Mouse (Mus musculus) forebrain, embryonic 12.5 days (tissue): ENCODE measurements around the gene Renbp. TPM values are rescaled to one million over a fixed set of nuclear protein-coding genes. Genes with fewer than 3 reads are reported as not detected.

Source experiments
- ATAC-seq: fragments of 200-750 bp; cut with Nextera tagmentation; 2 replicates; pipeline ENCODE4 v1.8.0; 2017; ENCODE audit warnings: moderate TSS enrichment; ENCODE audit not compliant: low FRiP score
- H3K27ac ChIP-seq: fragments of 300-500 bp; sonication (generic); 2 replicates; pipeline ENCODE4 v1.5.1; 2016; ENCODE audit warnings: mild to moderate bottlenecking
- H3K27me3 ChIP-seq: fragments of 300-500 bp; sonication (generic); 2 replicates; pipeline ENCODE4 v1.6.1; 2016; ENCODE audit warnings: mild to moderate bottlenecking
- H3K36me3 ChIP-seq: fragments of 300-500 bp; sonication (generic); replicated peaks from 2 replicates; pipeline ENCODE4 v1.6.1; 2016; ENCODE audit warnings: mild to moderate bottlenecking
- H3K4me1 ChIP-seq: fragments of 300-500 bp; sonication (generic); 2 replicates; pipeline ENCODE4 v1.6.1; 2016
- H3K4me2 ChIP-seq: fragments of 300-500 bp; sonication (generic); 2 replicates; pipeline ENCODE4 v1.6.1; 2016; ENCODE audit warnings: mild to moderate bottlenecking, moderate library complexity
- H3K4me3 ChIP-seq: fragments of 300-500 bp; sonication (generic); replicated peaks from 2 replicates; pipeline ENCODE4 v1.5.1; 2016; ENCODE audit warnings: mild to moderate bottlenecking
- H3K9ac ChIP-seq: fragments of 300-500 bp; sonication (generic); 2 replicates; pipeline ENCODE4 v1.6.1; 2016; ENCODE audit warnings: mild to moderate bottlenecking
- H3K9me3 ChIP-seq: fragments of 300-500 bp; sonication (generic); 2 replicates; pipeline ENCODE4 v1.6.1; 2016
- WGBS: fragments of 180-500 bp; shearing (Covaris S2); methylation state at CpG from one replicate; pipeline ENCODE4 v1.1.7; 2016; 5-methylcytosine and 5-hydroxymethylcytosine counted together
- polyA plus RNA-seq: library from polyadenylated mRNA; unstranded; fragments of >200 nt; fragmentation: Nextera tagmentation; extraction: Ambion mirVana; gene quantifications from 2 replicates; pipeline ENCODE4 v1.2.1, GENCODE M21; 2016

Gene Renbp
- polyA plus RNA-seq, 1 experiment from 2014 or later, result 11.7 TPM

GRCm38 (mm10) chrX:73916945-73917344 lies 13.7 kb downstream of the Renbp start:
- 72% methylated on average over 8 of the region's 8 CpGs for WGBS
- no peaks in the 10 kb centered on the region for H3K27me3 ChIP-seq
- no peak for ATAC-seq

DNA sequence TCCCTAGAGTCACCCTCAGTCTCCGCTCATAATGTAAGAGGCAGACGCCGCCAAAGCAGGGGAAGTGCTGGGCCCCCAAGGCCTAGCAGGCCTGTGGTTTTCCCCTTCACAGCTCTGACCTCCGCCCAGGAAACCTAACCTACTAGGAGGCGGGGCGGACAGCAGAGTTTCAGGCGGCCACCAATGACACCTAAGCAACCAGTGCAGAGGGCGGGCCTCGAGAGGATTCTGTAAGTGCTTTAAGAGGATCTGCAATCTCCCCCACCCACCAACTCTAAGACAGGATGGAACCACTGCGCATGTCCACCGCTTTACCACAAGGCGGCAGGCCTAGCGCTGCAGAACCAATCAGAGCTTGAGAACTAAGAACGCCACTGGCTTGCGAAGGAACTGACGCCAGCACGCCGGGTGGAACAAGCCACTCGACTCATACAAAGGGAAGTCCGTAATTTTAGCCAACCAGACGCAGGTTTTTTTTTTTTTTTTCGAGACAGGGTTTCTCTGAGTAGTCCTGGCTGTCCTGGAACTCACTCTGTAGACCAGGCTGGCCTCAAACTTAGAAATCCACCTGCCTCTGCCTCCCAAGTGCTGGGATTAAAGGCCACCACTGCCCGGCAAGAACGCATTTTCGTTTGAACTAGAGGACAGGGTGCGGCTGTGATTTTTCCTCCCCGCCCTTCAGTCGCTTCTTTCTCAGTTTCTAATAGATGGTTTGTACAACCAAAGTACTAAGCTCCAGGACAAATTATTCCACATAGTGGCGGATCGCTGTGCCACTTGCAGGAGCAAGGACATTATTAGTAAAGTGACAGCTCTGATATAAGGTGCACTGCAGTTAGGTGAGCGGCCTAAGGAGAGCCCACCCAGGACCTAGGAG lies 15.6 kb downstream of the Renbp start:
- H3K4me2 ChIP-seq, result peak overlapping the region; percentile 43
- H3K27me3 ChIP-seq, result no peaks in the 10 kb centered on the region; the same call in 1 of the 2 replicates
- no peaks in the 10 kb centered on the region for H3K9me3 ChIP-seq
- WGBS, result 31% methylated on average over 31 of the region's 31 CpGs
- H3K27ac ChIP-seq, result peak overlapping the region; percentile 75
- no peaks in the 10 kb centered on the region for H3K4me1 ChIP-seq
- no peak overlapping the region for H3K9ac ChIP-seq
- peak; percentile 95 for ATAC-seq
- peak overlapping the region; percentile 20 for H3K4me3 ChIP-seq
- H3K36me3 ChIP-seq, result peaks cover 23% of the 10 kb centered on the region

More at GRCm38 (mm10) chrX:73916945-73917344, 13.7 kb downstream of the Renbp start:
- peaks cover 23% of the 10 kb centered on the region for H3K36me3 ChIP-seq
- no peak overlapping the region for H3K9ac ChIP-seq
- no peak overlapping the region for H3K27ac ChIP-seq
- no peak overlapping the region for H3K4me2 ChIP-seq
- peaks cover 7% of the 10 kb centered on the region; the same call in 1 of the 2 replicates for H3K4me1 ChIP-seq
- no peak overlapping the region for H3K4me3 ChIP-seq
- H3K9me3 ChIP-seq, result no peaks in the 10 kb centered on the region

- H3K9me3 ChIP-seq, result no peaks in the 10 kb centered on the region
- H3K9ac ChIP-seq, result no peak overlapping the region
- no peak for ATAC-seq
- H3K4me3 ChIP-seq, result no peak overlapping the region
- WGBS, result 82% methylated on average over 2 of the region's 2 CpGs
- no peaks in the 10 kb centered on the region; the same call in 1 of the 2 replicates for H3K27me3 ChIP-seq
- H3K27ac ChIP-seq, result no peak overlapping the region
- no peaks in the 10 kb centered on the region for H3K4me1 ChIP-seq
- no peaks in the 10 kb centered on the region for H3K36me3 ChIP-seq
- no peak overlapping the region for H3K4me2 ChIP-seq
Observed at GRCm38 (mm10) chrX:73911588-73911987, 19.1 kb downstream of the Renbp start.

- H3K4me3 ChIP-seq, result no peak overlapping the region; the same call in 1 of the 2 replicates
- H3K36me3 ChIP-seq, result no peaks in the 10 kb centered on the region
- H3K9ac ChIP-seq, result no peak overlapping the region
- ATAC-seq, result no peak
- no peaks in the 10 kb centered on the region; the same call in 1 of the 2 replicates for H3K27me3 ChIP-seq
- WGBS, result 25% methylated on average over 17 of the region's 26 CpGs
- no peaks in the 10 kb centered on the region for H3K9me3 ChIP-seq
- H3K4me1 ChIP-seq, result no peaks in the 10 kb centered on the region
- no peak overlapping the region for H3K27ac ChIP-seq
- peak overlapping the region; percentile 43 for H3K4me2 ChIP-seq
Observed at GRCm38 (mm10) chrX:73911156-73911555, 19.5 kb downstream of the Renbp start.

DNA sequence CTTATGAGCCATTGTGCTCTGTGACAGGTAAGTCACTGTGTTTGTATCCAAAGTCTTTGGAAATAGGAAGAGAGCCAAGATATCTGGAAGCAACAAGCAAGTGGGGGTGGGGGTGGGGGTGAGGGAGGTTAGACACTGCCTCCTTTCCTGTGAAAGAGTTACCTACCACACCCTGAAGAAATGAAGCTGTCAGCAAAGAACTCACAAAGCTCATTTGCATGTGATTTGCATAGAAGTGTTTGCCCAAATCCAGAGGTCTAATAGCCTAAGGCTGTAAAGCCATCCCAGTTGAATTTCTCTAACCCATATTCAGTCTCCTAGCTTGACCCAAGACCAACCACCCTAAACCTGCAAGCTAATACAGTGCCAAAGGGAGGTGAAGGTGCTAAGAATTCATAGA lies 20.2 kb downstream of the Renbp start:
- no peaks in the 10 kb centered on the region for H3K4me1 ChIP-seq
- no peaks in the 10 kb centered on the region for H3K36me3 ChIP-seq
- no peak for ATAC-seq
- no peaks in the 10 kb centered on the region; the same call in 1 of the 2 replicates for H3K27me3 ChIP-seq
- no peak overlapping the region for H3K27ac ChIP-seq
- no peaks in the 10 kb centered on the region for H3K9me3 ChIP-seq
- H3K4me2 ChIP-seq, result no peak overlapping the region
- H3K9ac ChIP-seq, result no peak overlapping the region
- H3K4me3 ChIP-seq, result no peak overlapping the region

DNA sequence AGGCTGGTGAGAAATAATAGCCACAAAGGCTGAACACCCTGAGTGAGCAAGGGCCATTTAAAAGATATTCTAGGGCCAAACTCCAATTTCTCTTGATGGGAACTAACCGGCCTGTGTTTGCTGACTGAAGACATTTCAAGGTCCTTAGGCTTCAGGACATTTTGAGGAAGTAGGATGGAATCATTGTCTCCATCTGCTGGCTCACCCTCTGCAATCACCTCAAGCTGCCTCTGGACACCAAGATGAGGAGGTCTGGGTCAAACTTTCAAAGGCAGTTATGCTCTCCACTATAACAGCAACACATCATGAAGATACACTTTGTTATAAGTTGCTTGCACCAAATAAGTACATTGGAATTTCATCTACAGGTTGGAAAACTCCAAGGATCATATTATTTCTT lies 20.6 kb downstream of the Renbp start:
- Histone ChIP-seq H3K4me2 (no peak overlapping the region), H3K4me3 (no peak overlapping the region), H3K9me3 (no peaks in the 10 kb centered on the region), H3K36me3 (no peaks in the 10 kb centered on the region), H3K27ac (no peak overlapping the region), H3K4me1 (no peaks in the 10 kb centered on the region), H3K27me3 (no peaks in the 10 kb centered on the region; the same call in 1 of the 2 replicates), H3K9ac (no peak overlapping the region)
- no peak for ATAC-seq
- WGBS, result 88% methylated on average over 1 of the region's 1 CpGs

GRCm38 (mm10) chrX:73897959-73898358 lies 32.7 kb downstream of the Renbp start:
- WGBS, result 73% methylated on average over 3 of the region's 3 CpGs
- no peak for ATAC-seq
- Histone ChIP-seq H3K9ac (no peak overlapping the region), H3K27me3 (no peaks in the 10 kb centered on the region), H3K36me3 (no peaks in the 10 kb centered on the region), H3K4me2 (no peak overlapping the region), H3K4me3 (no peak overlapping the region), H3K27ac (no peak overlapping the region), H3K4me1 (no peaks in the 10 kb centered on the region), H3K9me3 (no peaks in the 10 kb centered on the region)

GRCm38 (mm10) chrX:73895719-73896118 lies 34.9 kb downstream of the Renbp start, which contains the start of gene L1cam:
Gene L1cam, minus strand, starts transcription at chrX:73896105.
- Histone ChIP-seq H3K9me3 (no peaks in the 10 kb centered on the region), H3K4me1 (no peaks in the 10 kb centered on the region), H3K27ac (no peak within 1 kb of the TSS), H3K4me3 (no peak within 1 kb of the TSS), H3K36me3 (no peaks in the 10 kb centered on the region), H3K4me2 (no peak within 1 kb of the TSS), H3K27me3 (no peaks in the 10 kb centered on the region), H3K9ac (no peak within 1 kb of the TSS)
- 14% methylated on average over 2 of the region's 2 CpGs for WGBS
- 0 out of 2 replicates have a peak, but pooled peaks have one; percentile 49 for ATAC-seq

GRCm38 (mm10) chrX:73892833-73893232 lies 37.8 kb downstream of the Renbp start:
- H3K4me3 ChIP-seq, result no peak overlapping the region
- no peaks in the 10 kb centered on the region for H3K4me1 ChIP-seq

GRCm38 (mm10) chrX:73891551-73892152 lies 39.0 kb downstream of the Renbp start, which contains the start of gene Avpr2:
Gene Avpr2, plus strand, starts transcription at chrX:73892102.
- 75% methylated on average over 6 of the region's 6 CpGs for WGBS

More at GRCm38 (mm10) chrX:73892833-73893232, 37.8 kb downstream of the Renbp start:
- no peak overlapping the region for H3K27ac ChIP-seq
- no peak for ATAC-seq
- H3K9me3 ChIP-seq, result no peaks in the 10 kb centered on the region
- H3K27me3 ChIP-seq, result no peaks in the 10 kb centered on the region
- no peak overlapping the region for H3K9ac ChIP-seq
- H3K36me3 ChIP-seq, result no peaks in the 10 kb centered on the region
- H3K4me2 ChIP-seq, result no peak overlapping the region
- 91% methylated on average over 13 of the region's 14 CpGs for WGBS

GRCm38 (mm10) chrX:73881463-73881862 lies 49.2 kb downstream of the Renbp start:
- ATAC-seq, result peak; percentile 40; the same call in 1 of the 2 replicates
- no peak overlapping the region for H3K4me3 ChIP-seq
- no peak overlapping the region for H3K27ac ChIP-seq
- no peaks in the 10 kb centered on the region for H3K9me3 ChIP-seq
- H3K4me2 ChIP-seq, result peak overlapping the region; percentile 63; the same call in 1 of the 2 replicates
- WGBS, result 19% methylated on average over 6 of the region's 6 CpGs
- no peak overlapping the region for H3K9ac ChIP-seq
- no peaks in the 10 kb centered on the region for H3K36me3 ChIP-seq
- H3K4me1 ChIP-seq, result no peaks in the 10 kb centered on the region
- peaks cover 18% of the 10 kb centered on the region; the same call in 1 of the 2 replicates for H3K27me3 ChIP-seq

More at GRCm38 (mm10) chrX:73891551-73892152, 39.0 kb downstream of the Renbp start, which contains the start of gene Avpr2:
- Histone ChIP-seq H3K36me3 (no peaks in the 10 kb centered on the region), H3K9ac (no peak within 1 kb of the TSS), H3K27ac (no peak within 1 kb of the TSS), H3K4me1 (no peaks in the 10 kb centered on the region), H3K27me3 (no peaks in the 10 kb centered on the region), H3K9me3 (no peaks in the 10 kb centered on the region), H3K4me3 (no peak within 1 kb of the TSS), H3K4me2 (no peak within 1 kb of the TSS)
- ATAC-seq, result no peak

DNA sequence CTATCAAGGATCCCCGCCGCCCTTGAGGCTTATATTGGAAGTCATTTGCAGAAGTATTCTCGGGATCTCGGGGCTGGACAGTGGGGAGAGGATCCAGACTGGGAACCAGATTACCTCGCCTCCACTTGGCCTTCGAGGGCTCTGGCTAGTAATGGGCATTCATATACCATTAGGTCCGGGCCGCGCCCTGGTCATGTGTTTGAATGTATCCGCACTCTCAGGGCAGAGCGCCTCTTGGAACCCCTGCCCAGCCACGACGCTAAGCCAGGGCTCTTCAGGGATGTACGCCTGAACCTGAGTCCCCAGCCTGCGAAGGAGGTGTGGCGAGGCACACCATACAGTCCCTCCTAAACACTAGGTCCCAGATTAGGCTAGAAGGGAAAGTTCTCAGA lies 49.6 kb downstream of the Renbp start:
- H3K4me3 ChIP-seq, result peak overlapping the region; percentile 45
- 28% methylated on average over 15 of the region's 16 CpGs for WGBS
- H3K4me1 ChIP-seq, result no peaks in the 10 kb centered on the region
- H3K27ac ChIP-seq, result no peak overlapping the region
- peak overlapping the region; percentile 63 for H3K4me2 ChIP-seq
- H3K36me3 ChIP-seq, result no peaks in the 10 kb centered on the region
- H3K27me3 ChIP-seq, result peaks cover 18% of the 10 kb centered on the region; the same call in 1 of the 2 replicates
- peak; percentile 63 for ATAC-seq
- H3K9ac ChIP-seq, result peak overlapping the region; percentile 50; the same call in 1 of the 2 replicates
- no peaks in the 10 kb centered on the region for H3K9me3 ChIP-seq
